In genomic region chr19:37698273-37699160, GRCm38 (mm10) we compare ENCODE assay signal across 9 mouse cellular contexts. TPM values are rescaled to one million over a fixed set of nuclear protein-coding genes. Genes with fewer than 3 reads are reported as not detected.
DNase-seq lines count a peak whose midpoint lies in the region; ATAC-seq and TF ChIP-seq lines count a peak whose summit lies in the region.
"Had no signal": no experiment of that assay in that cellular context is flagged by ENCODE, and none has a peak within 500 bp of the region (broad histone marks: within the 10 kb centered on the region; RNA-seq: fewer than 3 reads in every experiment).

No protein-coding gene starts in this region.

- DNase-seq in right cerebral cortex, postnatal 25 days: peak; percentile 21
- no peak for DNase-seq in right cerebral cortex, postnatal 4 days
- peak; percentile 34 for DNase-seq in liver, postnatal 0 days
- peak; percentile 52 for DNase-seq in testis, postnatal 10 days (ENCODE audit: low spot score)
- no peak for DNase-seq in layer of hippocampus, adult 11-12 months (ENCODE audit: low spot score)
- DNase-seq in adrenal gland, postnatal 36 days: no peak

- peaks cover 90% of the 10 kb centered on the region for H3K27me3 ChIP-seq in forebrain, embryonic 16.5 days (replicated peaks; ENCODE audit: control insufficient read depth, insufficient read depth, low read length)
- H3K27me3 ChIP-seq in liver, postnatal 0 days (ENCODE audit: insufficient read depth, low read length): peaks cover 70% of the 10 kb centered on the region

- WGBS in forebrain, embryonic 16.5 days: under 1% methylated on average over 63 of the region's 63 CpGs
- WGBS in liver, postnatal 0 days (ENCODE audit: insufficient replicate concordance): 2% methylated on average over 63 of the region's 63 CpGs

- TF ChIP-seq EP300 in liver, postnatal 0 days (IDR thresholded peaks at IDR 0.05; ENCODE audit: low read depth): no peak

- peaks cover 26% of the 10 kb centered on the region for H3K4me1 ChIP-seq in forebrain, embryonic 16.5 days (replicated peaks; ENCODE audit: control insufficient read depth, insufficient read depth, low read length)
- H3K4me1 ChIP-seq in liver, postnatal 0 days (ENCODE audit: insufficient read depth): peaks cover 19% of the 10 kb centered on the region

- no peak overlapping the region for H3K9ac ChIP-seq in forebrain, embryonic 16.5 days (replicated peaks; ENCODE audit: low read depth, low read length)
- no peak overlapping the region for H3K9ac ChIP-seq in liver, postnatal 0 days (replicated peaks)
- H3K9ac ChIP-seq: liver, embryonic 14.5 days had no signal

- no peaks in the 10 kb centered on the region for H3K9me3 ChIP-seq in forebrain, embryonic 16.5 days (ENCODE audit: control insufficient read depth, low read length)
- H3K9me3 ChIP-seq in liver, postnatal 0 days (ENCODE audit: low read length): no peaks in the 10 kb centered on the region

- peak; percentile 55 for ATAC-seq in forebrain, embryonic 16.5 days
- ATAC-seq in liver, postnatal 0 days: no peak
- no peak for ATAC-seq in cerebellum, adult (ENCODE audit: insufficient number of reproducible peaks, low FRiP score, low TSS enrichment)

- peak overlapping the region; percentile 58 for H3K4me2 ChIP-seq in forebrain, embryonic 16.5 days (ENCODE audit: low read length)
- H3K4me2 ChIP-seq in liver, postnatal 0 days (ENCODE audit: low read depth, low read length): peak overlapping the region; percentile 66

- H3K27ac ChIP-seq in forebrain, embryonic 16.5 days (ENCODE audit: low read length): no peak overlapping the region
- H3K27ac ChIP-seq in liver, postnatal 0 days (ENCODE audit: low read depth): no peak overlapping the region
- H3K27ac ChIP-seq: liver, embryonic 14.5 days had no signal

- TF ChIP-seq CTCF in liver, postnatal 0 days (IDR thresholded peaks at IDR 0.05; ENCODE audit: low read depth): no peak

- no peaks in the 10 kb centered on the region for H3K36me3 ChIP-seq in forebrain, embryonic 16.5 days (ENCODE audit: control insufficient read depth, insufficient read depth)
- H3K36me3 ChIP-seq in liver, postnatal 0 days (replicated peaks; ENCODE audit: insufficient read depth, low read length): no peaks in the 10 kb centered on the region

- peak overlapping the region; percentile 37 for H3K4me3 ChIP-seq in forebrain, embryonic 16.5 days (replicated peaks; ENCODE audit: low read length)
- H3K4me3 ChIP-seq in liver, postnatal 0 days (ENCODE audit: low read depth, low read length): peak overlapping the region; percentile 40

RNA-seq across cellular contexts. Expression of gene Cyp26a1, which starts 0.9 kb away (rescaled TPM):
- not detected in 2 replicates for polyA plus RNA-seq in forebrain, embryonic 16.5 days (2015; fragmentation: Nextera tagmentation; extraction: Ambion mirVana)
- 0.21 and 0.25 TPM in 2 replicates for polyA plus RNA-seq in liver, postnatal 0 days (2015; fragmentation: Nextera tagmentation; extraction: Ambion mirVana)
- not detected for total RNA-seq in adrenal gland, postnatal 36 days (2021)

RNA-seq across cellular contexts. Expression of gene Cyp26c1, which starts 13.1 kb away (rescaled TPM):
- not detected in 2 replicates for polyA plus RNA-seq in forebrain, embryonic 16.5 days (2015; fragmentation: Nextera tagmentation; extraction: Ambion mirVana)
- not detected in 2 replicates for polyA plus RNA-seq in liver, postnatal 0 days (2015; fragmentation: Nextera tagmentation; extraction: Ambion mirVana)
- not detected for total RNA-seq in adrenal gland, postnatal 36 days (2021)

Comparison
In these comparisons a context has a peak if more than half of its experiments do, and no peak if none do; other contexts are left out.
1. DNase-seq: peak in right cerebral cortex, postnatal 25 days (single experiment), liver, postnatal 0 days (single experiment) and testis, postnatal 10 days (single experiment); none in right cerebral cortex, postnatal 4 days (single experiment), layer of hippocampus, adult 11-12 months (single experiment) and adrenal gland, postnatal 36 days (0 of 2).